Mouse (Mus musculus): ENCODE data around the gene Cic. TPM values are rescaled to one million over a fixed set of nuclear protein-coding genes. Genes with fewer than 3 reads are reported as not detected.

Gene Cic
- polyA plus RNA-seq, 1 experiment from 2014 or later: 42.4 TPM

DNA sequence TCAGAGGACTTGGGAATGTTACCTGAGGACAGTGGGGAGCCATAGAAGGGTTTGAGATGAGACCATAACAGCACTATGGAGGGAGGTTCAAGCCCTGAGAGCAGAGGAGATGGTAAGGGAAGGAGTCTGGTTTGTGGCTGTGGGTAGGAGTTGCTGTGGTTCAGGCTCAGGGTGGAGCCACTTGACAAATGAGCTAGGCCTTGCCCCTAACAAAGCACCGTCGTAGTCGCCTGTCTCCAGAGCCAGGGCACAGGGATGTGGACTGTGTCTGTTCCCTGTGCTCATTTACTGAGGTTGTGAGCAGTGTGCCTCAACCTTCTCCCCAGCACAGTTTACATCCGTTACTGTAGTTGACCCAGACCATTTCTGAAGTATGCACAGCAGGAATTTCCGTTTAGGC, 7.1 kb downstream of the Cic start:
- ATAC-seq (ENCODE audit: low FRiP score): no peak
- Histone ChIP-seq H3K4me1 (peaks cover 51% of the 10 kb centered on the region), H3K4me2 (replicated peaks) (no peak overlapping the region; the same call in 1 of the 2 replicates), H3K9me3 (replicated peaks) (no peaks in the 10 kb centered on the region), H3K27ac (no peak overlapping the region), H3K9ac (0 out of 2 replicates have a peak overlapping the region, but pooled peaks have one; percentile 24), H3K4me3 (no peak overlapping the region), H3K27me3 (no peaks in the 10 kb centered on the region), H3K36me3 (peaks cover 38% of the 10 kb centered on the region)
- WGBS: 52% methylated on average over 5 of the region's 5 CpGs

DNA sequence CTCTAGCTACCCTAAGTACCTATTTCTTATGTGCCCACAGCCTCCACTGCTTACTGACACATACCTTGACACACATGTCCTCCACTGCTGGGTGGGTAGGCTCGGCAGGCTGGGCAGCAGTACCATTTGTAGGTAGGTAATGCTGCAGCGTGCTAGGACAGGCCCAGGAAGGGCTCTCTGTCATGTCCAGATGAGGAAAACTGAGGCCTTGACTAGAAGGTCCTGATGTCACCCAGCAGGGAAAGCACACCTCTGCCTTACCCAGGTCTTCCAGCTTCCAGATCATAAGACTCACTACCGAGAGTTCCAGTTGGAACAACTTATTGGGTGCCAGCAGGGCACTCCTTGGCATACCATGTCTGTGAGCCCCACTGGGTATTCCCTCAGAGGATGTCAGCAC, 7.5 kb downstream of the Cic start:
- peaks cover 38% of the 10 kb centered on the region for H3K36me3 ChIP-seq
- H3K4me3 ChIP-seq: no peak overlapping the region
- H3K9ac ChIP-seq: no peak overlapping the region
- no peak for ATAC-seq (ENCODE audit: low FRiP score)
- 86% methylated on average over 3 of the region's 3 CpGs for whole genome bisulfite sequencing
- no peaks in the 10 kb centered on the region for H3K9me3 ChIP-seq (replicated peaks)
- no peaks in the 10 kb centered on the region for H3K27me3 ChIP-seq
- peaks cover 51% of the 10 kb centered on the region for H3K4me1 ChIP-seq
- no peak overlapping the region; the same call in 1 of the 2 replicates for H3K4me2 ChIP-seq (replicated peaks)
- no peak overlapping the region for H3K27ac ChIP-seq

DNA sequence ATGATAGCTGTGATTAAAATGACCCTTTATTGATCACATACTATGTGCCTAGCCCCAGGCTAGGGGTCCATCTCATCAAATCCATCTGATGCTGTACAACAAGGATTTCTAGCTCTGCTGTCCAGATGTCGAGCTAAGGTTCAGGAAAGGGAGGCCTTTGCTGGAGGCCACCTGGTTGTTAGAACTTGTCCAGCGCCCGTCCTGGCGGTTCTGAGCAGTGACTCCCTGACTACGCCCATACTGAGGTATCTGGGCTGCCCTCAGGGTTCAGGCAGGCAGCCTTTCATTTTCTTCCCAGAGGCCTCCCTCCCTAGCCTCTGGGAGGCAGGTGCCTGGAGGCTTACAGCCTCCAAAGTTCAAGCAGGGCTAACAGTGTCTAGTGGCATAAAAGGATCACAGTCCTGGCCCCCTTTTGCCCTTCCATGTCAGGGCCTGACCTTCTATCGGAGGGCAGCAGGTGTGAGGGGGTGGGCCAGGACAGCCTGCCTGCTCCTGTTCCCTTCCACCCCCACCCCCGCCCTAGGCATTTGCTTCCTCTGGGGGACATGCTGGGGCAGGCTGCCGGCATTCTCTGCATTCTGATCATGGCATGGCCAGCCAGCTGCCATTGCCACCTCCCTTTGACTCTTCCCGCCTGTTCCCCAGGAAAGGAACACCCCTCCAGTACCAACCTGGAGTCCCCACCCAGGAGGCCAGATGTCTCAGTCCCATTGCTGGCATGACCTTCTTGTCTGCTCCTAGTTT, 8.2 kb downstream of the Cic start:
- Histone ChIP-seq H3K27ac (0 out of 2 replicates have a peak overlapping the region, but pooled peaks have one; percentile 17), H3K4me1 (peaks cover 54% of the 10 kb centered on the region), H3K36me3 (peaks cover 36% of the 10 kb centered on the region), H3K9ac (0 out of 2 replicates have a peak overlapping the region, but pooled peaks have one; percentile 32), H3K4me3 (no peak overlapping the region), H3K4me2 (replicated peaks) (no peak overlapping the region), H3K9me3 (replicated peaks) (no peaks in the 10 kb centered on the region), H3K27me3 (no peaks in the 10 kb centered on the region)
- ATAC-seq (ENCODE audit: low FRiP score): no peak
- WGBS: 54% methylated on average over 9 of the region's 9 CpGs

DNA sequence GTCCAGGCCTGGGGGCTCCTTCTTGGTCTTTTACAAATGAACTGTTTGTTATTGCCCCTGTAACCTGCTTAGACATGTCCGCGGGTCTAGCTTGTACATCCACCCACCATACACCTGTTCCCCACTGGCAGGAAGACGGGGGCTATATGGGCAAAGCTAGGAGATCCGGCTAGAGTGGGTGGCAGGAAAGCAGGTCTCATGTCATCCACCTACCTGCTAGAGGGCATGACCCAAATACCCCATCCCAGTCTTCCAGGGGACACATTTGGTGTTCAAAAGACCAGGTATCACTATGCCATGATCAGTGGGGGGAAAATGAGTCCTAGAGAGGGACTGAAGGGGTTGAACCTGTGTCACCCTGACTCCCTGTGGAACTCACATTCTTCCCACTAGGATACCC, 9.9 kb downstream of the Cic start:
- Histone ChIP-seq H3K9ac (peak overlapping the region; percentile 86; the same call in 1 of the 2 replicates), H3K36me3 (peaks cover 19% of the 10 kb centered on the region), H3K9me3 (replicated peaks) (no peaks in the 10 kb centered on the region), H3K27me3 (no peaks in the 10 kb centered on the region), H3K4me3 (peak overlapping the region; percentile 60; the same call in 1 of the 2 replicates), H3K4me1 (peaks cover 64% of the 10 kb centered on the region), H3K27ac (peak overlapping the region; percentile 99; the same call in 1 of the 2 replicates), H3K4me2 (replicated peaks) (peak overlapping the region; percentile 91)
- 90% methylated on average over 4 of the region's 4 CpGs for WGBS
- no peak for ATAC-seq (ENCODE audit: low FRiP score)

DNA sequence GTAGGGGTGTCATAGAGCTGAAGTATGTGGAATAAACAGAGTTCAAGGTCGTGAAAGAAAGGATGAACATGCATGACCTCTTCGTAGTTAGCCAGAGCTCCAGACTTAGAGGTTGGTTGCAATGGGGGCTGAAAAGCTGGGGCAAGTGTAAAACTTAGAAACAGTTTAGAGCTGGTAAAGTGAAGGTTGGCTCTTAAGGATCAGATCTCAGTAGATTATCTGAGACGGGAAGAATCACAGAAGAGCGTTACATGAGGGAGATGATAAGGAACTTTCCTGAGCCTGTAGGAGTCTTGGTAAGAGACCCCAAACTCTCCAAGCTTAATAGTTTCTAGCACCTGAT, 10.5 kb downstream of the Cic start:
- no peaks in the 10 kb centered on the region for H3K27me3 ChIP-seq
- peak overlapping the region; percentile 86 for H3K9ac ChIP-seq
- ATAC-seq (ENCODE audit: low FRiP score): no peak
- peak overlapping the region; percentile 60 for H3K4me3 ChIP-seq
- H3K4me1 ChIP-seq: peaks cover 65% of the 10 kb centered on the region
- WGBS: 16% methylated on average over 4 of the region's 4 CpGs
- H3K9me3 ChIP-seq (replicated peaks): no peaks in the 10 kb centered on the region
- H3K36me3 ChIP-seq: peaks cover 14% of the 10 kb centered on the region
- H3K27ac ChIP-seq: peak overlapping the region; percentile 99
- peak overlapping the region; percentile 91 for H3K4me2 ChIP-seq (replicated peaks)

DNA sequence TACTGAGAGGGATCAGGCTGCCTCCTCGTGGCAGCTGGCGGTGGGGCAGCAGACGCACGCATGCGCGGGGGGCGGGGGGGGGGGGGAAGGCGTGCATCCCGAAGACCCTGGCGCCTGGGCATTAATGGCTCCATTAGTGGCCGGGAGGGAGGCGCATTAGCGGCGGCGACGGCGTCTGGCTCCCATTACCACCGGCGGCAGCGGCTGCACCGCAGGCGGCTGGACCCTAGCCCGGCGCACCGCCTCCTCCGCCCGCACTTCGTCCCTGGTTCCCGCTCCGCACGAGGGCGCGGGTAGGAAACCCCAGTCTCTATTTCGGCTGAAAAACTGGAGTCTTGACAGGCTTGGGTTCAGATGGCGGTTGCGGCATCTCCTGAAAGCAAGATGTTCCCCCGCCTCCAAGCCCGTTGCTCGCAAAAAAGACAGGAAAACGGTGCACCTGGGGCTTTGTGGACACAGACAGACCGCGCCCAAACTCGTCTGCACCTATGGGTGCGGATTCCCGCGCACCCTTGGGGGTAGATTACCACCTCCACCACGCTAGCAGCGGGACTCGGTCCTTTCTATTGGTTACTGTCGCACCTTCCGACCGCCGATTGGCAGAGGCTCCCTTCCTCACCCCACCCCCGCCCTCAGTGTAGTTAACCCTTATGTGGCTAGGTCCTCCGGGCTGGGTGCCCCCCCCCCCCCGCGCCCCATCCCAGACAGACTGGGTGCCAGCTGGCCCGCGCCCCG, 11.0 kb downstream of the Cic start:
- Histone ChIP-seq H3K27ac (peak overlapping the region; percentile 99), H3K4me1 (peaks cover 67% of the 10 kb centered on the region), H3K9ac (peak overlapping the region; percentile 86), H3K4me2 (replicated peaks) (peak overlapping the region; percentile 91), H3K4me3 (peak overlapping the region; percentile 60), H3K9me3 (replicated peaks) (no peaks in the 10 kb centered on the region), H3K27me3 (no peaks in the 10 kb centered on the region), H3K36me3 (peaks cover 8% of the 10 kb centered on the region)
- peak; percentile 72 for ATAC-seq (ENCODE audit: low FRiP score)
- under 1% methylated on average over 48 of the region's 60 CpGs for WGBS

DNA sequence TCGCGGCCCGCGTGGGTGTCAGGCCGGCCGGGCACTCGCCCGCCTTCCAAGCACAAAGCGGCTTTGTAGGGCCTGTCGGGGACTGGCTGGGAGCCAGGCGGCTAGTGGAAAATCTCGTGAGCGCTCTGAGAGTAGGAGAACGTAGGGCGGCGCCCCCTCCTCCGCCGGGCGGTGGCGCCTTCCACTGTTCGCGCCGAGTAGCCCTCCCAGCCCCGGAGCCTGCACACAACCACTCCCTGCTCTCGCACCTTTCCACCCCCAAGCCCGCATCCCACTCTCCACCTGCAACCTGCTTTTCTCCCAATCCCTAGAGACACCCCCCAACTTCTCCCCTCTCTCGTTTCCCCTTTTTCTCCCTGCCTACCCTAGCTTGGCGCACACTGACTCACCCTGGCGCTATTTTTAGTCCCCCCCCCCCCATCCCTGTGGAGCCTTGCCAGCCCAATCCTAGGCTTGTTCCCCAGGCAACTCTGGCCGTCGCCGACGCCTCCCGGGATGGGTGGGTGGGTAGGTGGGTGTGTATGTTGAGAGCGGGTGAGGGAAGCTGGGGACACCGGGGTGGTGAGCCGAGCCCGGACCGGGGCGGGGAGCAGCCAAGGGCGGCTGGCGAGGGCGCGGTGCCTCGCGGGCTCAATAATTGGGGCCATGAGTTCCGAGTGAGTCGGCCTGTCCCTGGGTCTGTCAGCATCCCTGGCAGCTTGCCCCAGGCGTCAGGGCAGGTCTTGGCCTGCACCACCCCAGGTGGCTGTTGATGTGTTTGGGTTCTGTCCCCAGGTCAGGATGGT, 11.8 kb downstream of the Cic start:
- ATAC-seq (ENCODE audit: low FRiP score): peak; percentile 69
- peak overlapping the region; percentile 60 for H3K4me3 ChIP-seq
- peaks cover 67% of the 10 kb centered on the region for H3K4me1 ChIP-seq
- no peaks in the 10 kb centered on the region for H3K9me3 ChIP-seq (replicated peaks)
- H3K9ac ChIP-seq: peak overlapping the region; percentile 86
- WGBS: under 1% methylated on average over 42 of the region's 49 CpGs
- peak overlapping the region; percentile 99 for H3K27ac ChIP-seq
- peaks cover 3% of the 10 kb centered on the region for H3K36me3 ChIP-seq
- peak overlapping the region; percentile 91 for H3K4me2 ChIP-seq (replicated peaks)
- no peaks in the 10 kb centered on the region for H3K27me3 ChIP-seq

DNA sequence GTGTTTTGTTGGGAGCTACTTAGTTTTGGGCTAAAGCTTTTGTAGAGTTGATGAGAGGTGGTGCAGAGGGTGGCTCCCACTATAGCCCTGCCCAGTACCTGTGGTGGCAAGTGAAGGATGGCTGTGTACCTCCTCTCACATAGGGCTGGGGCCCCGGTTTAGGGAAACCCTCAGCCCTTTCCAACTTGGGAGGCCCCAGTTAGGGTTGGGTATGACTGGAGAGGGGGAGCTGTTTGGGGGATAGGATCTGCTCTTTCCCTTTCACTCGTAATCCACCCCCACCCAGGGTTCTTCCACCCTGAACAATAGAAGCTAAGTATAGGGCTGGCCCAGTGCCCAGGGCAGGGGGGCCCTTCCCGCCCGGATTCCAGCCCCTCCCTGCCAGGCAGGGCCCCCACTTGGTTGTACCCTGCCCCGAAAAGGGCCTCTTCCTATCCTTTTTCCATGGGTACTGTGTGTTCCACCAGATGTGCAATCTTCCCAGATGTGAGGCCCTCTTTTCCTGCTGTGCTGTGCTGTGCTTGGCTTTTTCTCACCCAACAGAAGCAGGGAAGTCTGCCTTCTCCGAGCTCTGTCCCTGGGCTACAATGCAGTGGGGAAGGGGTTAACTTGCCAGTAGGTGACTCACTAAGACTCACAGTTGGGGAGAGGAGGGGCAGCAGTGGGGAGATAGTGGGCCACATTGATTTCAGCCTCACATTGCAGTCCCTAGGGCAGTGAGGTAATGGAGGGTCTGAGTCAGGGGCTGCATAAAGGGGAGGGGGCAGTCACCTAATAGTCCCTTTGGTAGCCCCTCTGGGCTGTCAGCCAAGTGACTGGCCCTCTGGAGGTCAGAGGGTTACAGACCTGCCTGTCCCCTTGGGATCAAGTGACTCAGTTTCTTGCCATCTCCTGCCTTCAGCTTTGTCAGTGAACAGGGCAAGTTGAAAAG, 12.6 kb downstream of the Cic start:
- Histone ChIP-seq H3K27ac (peak overlapping the region; percentile 99), H3K4me1 (peaks cover 67% of the 10 kb centered on the region), H3K4me3 (peak overlapping the region; percentile 60), H3K9ac (peak overlapping the region; percentile 86), H3K27me3 (no peaks in the 10 kb centered on the region), H3K9me3 (replicated peaks) (no peaks in the 10 kb centered on the region), H3K36me3 (peaks cover 6% of the 10 kb centered on the region), H3K4me2 (replicated peaks) (peak overlapping the region; percentile 91)
- ATAC-seq (ENCODE audit: low FRiP score): peak; percentile 1; the same call in 1 of the 2 replicates
- WGBS: 2% methylated on average over 6 of the region's 6 CpGs

DNA sequence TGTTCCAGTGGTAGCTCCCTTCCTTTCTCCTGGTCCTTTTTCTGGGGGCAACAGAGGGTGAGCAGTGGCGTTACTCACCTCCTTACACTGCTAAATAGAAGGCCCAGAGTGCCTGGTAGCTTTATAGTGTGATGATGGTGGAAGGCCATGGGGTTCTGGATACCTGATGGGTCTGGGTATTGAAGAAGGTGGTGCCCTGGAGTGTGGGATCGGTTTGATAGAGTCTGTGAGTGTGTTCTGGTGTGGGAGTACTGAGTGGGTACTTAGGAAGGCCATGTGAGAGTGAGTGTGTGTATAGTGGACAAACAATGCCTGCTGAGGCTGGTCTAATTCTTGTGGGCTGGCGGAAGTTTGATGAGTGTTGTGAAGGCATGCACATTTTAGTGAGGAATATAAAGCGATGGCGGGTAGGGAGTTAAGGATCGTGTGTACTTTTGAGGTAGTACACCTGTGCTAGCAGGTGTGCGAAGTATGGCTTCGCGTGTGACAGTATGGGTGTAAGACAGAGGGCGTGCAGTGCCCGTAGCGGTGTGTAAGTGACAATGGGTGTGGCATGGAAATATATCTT, 13.7 kb downstream of the Cic start:
- H3K27ac ChIP-seq: peak overlapping the region; percentile 99
- peak overlapping the region; percentile 83 for H3K4me3 ChIP-seq
- H3K36me3 ChIP-seq: peaks cover 16% of the 10 kb centered on the region
- peaks cover 62% of the 10 kb centered on the region for H3K4me1 ChIP-seq
- H3K27me3 ChIP-seq: no peaks in the 10 kb centered on the region
- 22% methylated on average over 12 of the region's 12 CpGs for WGBS
- ATAC-seq (ENCODE audit: low FRiP score): peak; percentile 4; the same call in 1 of the 2 replicates
- H3K9ac ChIP-seq: peak overlapping the region; percentile 44; the same call in 1 of the 2 replicates
- H3K9me3 ChIP-seq (replicated peaks): no peaks in the 10 kb centered on the region
- H3K4me2 ChIP-seq (replicated peaks): peak overlapping the region; percentile 91

DNA sequence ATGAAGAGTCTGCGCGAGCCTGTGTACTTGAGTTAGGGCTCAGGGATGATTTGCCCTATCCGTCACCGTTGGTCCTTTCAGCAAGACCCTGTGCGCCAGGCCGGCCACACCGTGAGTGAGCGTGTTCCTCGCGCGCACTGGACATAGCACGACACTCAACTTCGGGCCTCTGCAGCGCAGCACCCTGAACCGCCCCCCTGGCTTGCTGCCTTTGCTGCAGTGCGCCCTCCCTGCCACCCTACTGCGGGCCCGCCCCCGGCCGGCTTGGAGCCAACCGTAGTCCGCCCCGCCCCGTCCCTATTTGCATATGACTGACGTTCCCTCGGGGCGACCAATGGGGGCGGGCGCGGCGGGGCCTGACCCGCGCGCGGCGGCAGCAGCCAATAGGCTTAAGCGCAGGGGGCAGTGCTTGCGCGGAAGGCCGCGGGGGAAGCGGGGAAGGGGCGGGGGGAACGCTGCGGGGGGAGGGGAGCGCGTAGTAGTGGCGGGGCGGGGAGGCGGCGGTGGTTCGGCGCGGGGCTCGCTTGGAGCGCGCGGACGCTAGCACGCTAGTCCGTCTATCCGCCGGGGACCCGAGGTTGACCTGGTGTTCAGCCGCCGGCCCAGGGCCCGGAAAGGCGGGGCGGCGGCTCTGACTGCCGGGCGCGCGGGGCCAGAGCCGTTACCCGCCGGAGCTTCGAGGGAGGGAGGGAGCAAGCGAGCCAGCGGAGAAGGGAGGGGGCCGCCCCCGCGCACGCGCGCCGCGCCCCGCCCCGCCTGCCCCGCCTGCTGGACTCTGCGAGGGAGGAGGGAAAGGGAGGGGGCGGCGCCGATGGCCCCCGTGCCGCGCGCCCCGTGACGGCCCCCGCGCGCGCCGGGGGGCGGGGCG, 14.5 kb downstream of the Cic start:
- Histone ChIP-seq H3K9me3 (replicated peaks) (no peaks in the 10 kb centered on the region), H3K4me2 (replicated peaks) (peak overlapping the region; percentile 91), H3K36me3 (peaks cover 23% of the 10 kb centered on the region), H3K4me1 (peaks cover 61% of the 10 kb centered on the region), H3K27me3 (no peaks in the 10 kb centered on the region), H3K4me3 (peak overlapping the region; percentile 83), H3K9ac (peak overlapping the region; percentile 94), H3K27ac (peak overlapping the region; percentile 99)
- 1% methylated on average over 67 of the region's 108 CpGs for WGBS
- peak; percentile 76 for ATAC-seq (ENCODE audit: low FRiP score)
